ENCODE assay signal across 34 mouse cellular contexts in genomic region chr7:101886274-101886673, GRCm38 (mm10). TPM values are rescaled to one million over a fixed set of nuclear protein-coding genes. Genes with fewer than 3 reads are reported as not detected.
"Had no signal": no experiment of that assay in that cellular context is flagged by ENCODE, and none has a peak within 500 bp of the region (broad histone marks: within the 10 kb centered on the region; RNA-seq: fewer than 3 reads in every experiment).

No protein-coding gene starts in this region.

- H3K27ac ChIP-seq: limb, embryonic 10.5 days; limb, embryonic 12.5 days; limb, embryonic 13.5 days; limb, embryonic 15.5 days; liver, embryonic 12.5 days; liver, embryonic 13.5 days; liver, embryonic 14.5 days; liver, embryonic 15.5 days; lung, embryonic 15.5 days; macrophage; midbrain, embryonic 10.5 days; midbrain, embryonic 12.5 days; midbrain, embryonic 13.5 days; midbrain, embryonic 15.5 days; neural tube, embryonic 12.5 days had no signal

- H3K4me1 ChIP-seq: limb, embryonic 10.5 days; limb, embryonic 12.5 days; limb, embryonic 13.5 days; limb, embryonic 15.5 days; liver, embryonic 12.5 days; liver, embryonic 13.5 days; liver, embryonic 15.5 days; lung, embryonic 15.5 days; midbrain, embryonic 10.5 days; midbrain, embryonic 12.5 days; midbrain, embryonic 13.5 days; midbrain, embryonic 15.5 days; neural tube, embryonic 12.5 days had no signal

- DNase-seq: left cerebral cortex, postnatal 4 days; liver, embryonic 13.5 days; liver, postnatal 0 days; lung, adult 18-20 months; lung, adult 2 months; lung, embryonic 14.5 days; lung, postnatal 10 days; lung, postnatal 14 days; lung, postnatal 36 days; lung, postnatal 4 days; midbrain, embryonic 14.5 days had no signal

- ATAC-seq: liver, embryonic 12.5 days; liver, postnatal 0 days; lung, postnatal 0 days; midbrain, embryonic 13.5 days; midbrain, embryonic 15.5 days; midbrain, embryonic 16.5 days had no signal

- H3K4me3 ChIP-seq: limb, embryonic 10.5 days; limb, embryonic 12.5 days; limb, embryonic 13.5 days; limb, embryonic 15.5 days; liver, embryonic 12.5 days; liver, embryonic 13.5 days; liver, embryonic 15.5 days; lung, embryonic 15.5 days; megakaryocyte, embryonic 14.5 days; midbrain, embryonic 10.5 days; midbrain, embryonic 12.5 days; midbrain, embryonic 13.5 days; midbrain, embryonic 15.5 days; myocyte; neural tube, embryonic 12.5 days had no signal

- H3K9ac ChIP-seq: limb, embryonic 12.5 days; limb, embryonic 13.5 days; limb, embryonic 15.5 days; liver, embryonic 12.5 days; liver, embryonic 13.5 days; liver, embryonic 14.5 days; liver, embryonic 15.5 days; liver, postnatal 0 days; lung, embryonic 14.5 days; lung, embryonic 15.5 days; midbrain, embryonic 12.5 days; midbrain, embryonic 13.5 days; midbrain, embryonic 15.5 days; neural tube, embryonic 12.5 days had no signal

- H3K9me3 ChIP-seq: limb, embryonic 10.5 days; limb, embryonic 12.5 days; limb, embryonic 13.5 days; limb, embryonic 15.5 days; liver, embryonic 12.5 days; liver, embryonic 13.5 days; liver, embryonic 15.5 days; lung, embryonic 15.5 days; midbrain, embryonic 10.5 days; midbrain, embryonic 12.5 days; midbrain, embryonic 13.5 days; midbrain, embryonic 15.5 days; neural tube, embryonic 12.5 days had no signal

- H3K36me3 ChIP-seq: limb, embryonic 10.5 days; limb, embryonic 12.5 days; limb, embryonic 13.5 days; limb, embryonic 15.5 days; liver, embryonic 12.5 days; liver, embryonic 13.5 days; liver, embryonic 15.5 days; lung, embryonic 15.5 days; midbrain, embryonic 10.5 days; midbrain, embryonic 12.5 days; midbrain, embryonic 13.5 days; midbrain, embryonic 15.5 days; neural tube, embryonic 12.5 days had no signal

RNA-seq across cellular contexts. Expression of gene Folr1, which starts 15.7 kb away (rescaled TPM):
- total RNA-seq: liver, adult 2 months; monocyte, adult 5-6 weeks had no signal

RNA-seq across cellular contexts. Expression of gene Tomt, which starts 19.9 kb away (rescaled TPM):
- total RNA-seq: left cerebral cortex, postnatal 10 days; left cerebral cortex, postnatal 4 days; liver, adult 2 months; megakaryocyte progenitor cell, adult 5-6 weeks; midbrain, postnatal 0 days; monocyte, adult 5-6 weeks had no signal

RNA-seq across cellular contexts. Expression of gene Folr2, which starts 29.3 kb away (rescaled TPM):
- total RNA-seq: megakaryocyte progenitor cell, adult 5-6 weeks; monocyte, adult 5-6 weeks had no signal
